Mouse (Mus musculus) megakaryocyte, embryonic 14.5 days (primary cell): Measurements from ENCODE around the gene Wnk2.

Experiments used
- FLI1 ChIP-seq: IDR thresholded peaks from 2 replicates; pipeline ENCODE4 v1.6.1; 2012; ENCODE audit warnings: low read length, inconsistent platforms, mixed read lengths
- GATA1 ChIP-seq: IDR thresholded peaks from 3 replicates; pipeline ENCODE4 v1.6.1; 2012; ENCODE audit warnings: mixed read lengths, low read length, inconsistent platforms, borderline replicate concordance

GRCm38 (mm10) chr13:49190876-49191672 is 43.3 kb upstream of the Wnk2 start:
- TF ChIP-seq GATA1: no peak
- TF ChIP-seq FLI1: no peak
